Mouse (Mus musculus) T-cell, adult 2 months (primary cell): ENCODE data around the gene Ric3.

Experiments used
- DNase-seq: peaks from one replicate; pipeline ENCODE4 v3.0.0; 2022; ENCODE audit warnings: low spot score

The Ric3 gene

DNA sequence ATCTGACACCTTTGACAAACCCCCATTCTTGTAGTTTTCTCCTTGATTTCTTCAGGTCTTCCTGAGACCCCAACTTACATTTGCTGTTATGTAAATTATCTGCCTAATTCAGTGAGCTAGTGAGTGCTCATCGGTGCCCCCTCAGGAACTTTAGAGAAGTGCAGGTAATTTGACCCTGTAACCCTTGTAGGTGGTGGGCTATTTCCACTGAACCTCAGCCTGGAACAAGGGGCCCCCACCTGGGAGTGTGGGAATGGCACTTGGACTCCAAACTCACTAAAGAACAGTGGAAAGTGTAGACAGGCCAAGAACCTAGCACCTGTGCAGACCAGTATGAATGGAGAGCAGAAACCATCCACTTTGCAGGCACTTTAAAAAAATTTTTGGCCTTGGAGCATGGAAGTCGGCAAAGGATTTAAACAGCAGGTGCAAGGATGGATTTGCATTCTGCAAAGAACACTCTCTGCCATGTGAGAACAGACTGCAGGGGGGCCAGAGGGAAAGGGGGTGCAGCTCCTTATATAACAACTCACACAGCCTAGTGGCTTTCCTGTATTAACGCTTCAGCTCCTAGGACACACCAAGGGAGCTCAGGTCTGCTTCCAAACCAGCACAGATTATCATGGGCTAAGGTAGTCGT is 82.7 kb downstream of the Ric3 start:
- no peak for DNase-seq

- DNase-seq, result no peak
These were observed 87.0 kb downstream of the Ric3 start for GRCm38 (mm10) chr7:108996156-108996555.

- DNase-seq, result no peak
These were observed 89.2 kb downstream of the Ric3 start for GRCm38 (mm10) chr7:108993881-108994291.

DNA sequence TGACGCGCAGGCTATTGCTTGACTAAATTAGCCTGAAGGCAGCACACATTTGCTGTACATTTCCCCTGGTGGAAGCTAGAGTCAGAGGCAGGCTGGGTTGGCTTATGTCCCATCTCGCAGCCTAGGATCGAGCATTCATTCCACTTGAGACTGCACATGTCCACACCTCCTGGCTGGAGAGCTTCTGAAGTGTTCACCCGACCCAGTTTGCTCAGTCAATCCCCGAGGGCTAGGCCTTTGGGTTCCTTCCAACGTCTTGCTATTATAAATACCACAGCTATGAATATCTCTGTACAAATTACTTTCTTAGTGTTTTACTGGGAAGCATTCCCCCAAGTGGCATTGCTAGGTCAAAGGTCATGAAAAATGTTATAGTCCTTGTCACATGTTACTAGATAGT is 89.9 kb downstream of the Ric3 start:
- no peak for DNase-seq

- no peak for DNase-seq
These were observed 91.9 kb downstream of the Ric3 start for GRCm38 (mm10) chr7:108991207-108991606.

DNA sequence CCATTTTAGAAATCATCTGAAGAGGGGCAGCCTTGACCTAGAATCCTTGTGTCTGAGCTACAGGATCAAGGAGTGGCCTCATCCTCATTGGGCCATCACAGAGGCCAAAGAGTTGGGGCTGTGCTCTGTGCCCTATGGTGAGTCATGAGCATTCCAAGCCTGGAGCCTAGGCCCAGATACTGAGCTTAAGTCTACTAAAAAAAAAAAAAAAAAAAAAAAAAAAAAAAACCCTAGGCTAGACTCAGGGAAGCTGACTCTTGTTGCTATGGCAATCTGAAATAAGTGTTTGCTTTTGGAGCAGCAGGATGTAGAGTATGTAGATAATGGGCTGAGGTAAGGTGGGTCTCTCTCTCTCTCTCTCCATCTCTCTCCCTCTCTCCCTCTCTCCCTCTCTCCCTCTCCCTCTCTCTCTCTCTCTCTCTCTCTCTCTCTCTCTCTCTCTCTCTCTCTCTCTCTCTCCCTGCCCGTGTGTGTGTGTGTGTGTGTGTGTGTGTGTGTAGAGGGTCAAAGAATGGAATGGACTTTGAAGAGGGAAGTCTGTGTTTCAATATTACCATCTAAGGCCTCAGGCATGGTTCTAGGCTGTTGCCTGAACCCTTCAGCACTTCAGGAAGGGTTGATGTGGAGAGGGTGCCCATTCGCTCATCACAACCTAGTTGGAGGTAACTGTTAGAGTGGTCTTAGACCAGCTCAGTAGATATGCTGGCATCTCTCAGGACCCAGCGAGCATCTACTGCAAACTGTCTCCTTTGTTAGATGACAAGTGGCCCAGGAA is 97.0 kb downstream of the Ric3 start:
- no peak for DNase-seq
